Mouse (Mus musculus) layer of hippocampus, postnatal 10 days (tissue): ENCODE results near the gene H2-T22. TPM values are rescaled to one million over a fixed set of nuclear protein-coding genes. Genes with fewer than 3 reads are reported as not detected.
"Not testable (repeated sequence)": the region's sequence is repeated elsewhere in the genome, so short reads cannot be mapped to it uniquely, and the experiment has no call there.

Source experiments
- DNase-seq, 2 experiments: peaks; one replicate each; pipeline ENCODE4 v3.0.0; 2021; ENCODE audit warnings: low spot score in 2 of 2
- long read RNA-seq: library from polyadenylated mRNA; stranded (forward); transcript quantifications from one replicate; pipeline ENCODE4 v2.0.0, GENCODE M21; 2023
- total RNA-seq, 2 experiments: library from RNA; stranded (reverse); gene quantifications; 2 replicates each; pipeline ENCODE4 v1.2.3; 2021

Gene H2-T22
- 1 to 10 TPM; 8.2 to 9.0 TPM for total RNA-seq
- long read RNA-seq, partial matches to known transcripts: 5 of 9 reads
- long read RNA-seq, other reads (novel, unspliced or antisense): 3 of 9 reads

DNA sequence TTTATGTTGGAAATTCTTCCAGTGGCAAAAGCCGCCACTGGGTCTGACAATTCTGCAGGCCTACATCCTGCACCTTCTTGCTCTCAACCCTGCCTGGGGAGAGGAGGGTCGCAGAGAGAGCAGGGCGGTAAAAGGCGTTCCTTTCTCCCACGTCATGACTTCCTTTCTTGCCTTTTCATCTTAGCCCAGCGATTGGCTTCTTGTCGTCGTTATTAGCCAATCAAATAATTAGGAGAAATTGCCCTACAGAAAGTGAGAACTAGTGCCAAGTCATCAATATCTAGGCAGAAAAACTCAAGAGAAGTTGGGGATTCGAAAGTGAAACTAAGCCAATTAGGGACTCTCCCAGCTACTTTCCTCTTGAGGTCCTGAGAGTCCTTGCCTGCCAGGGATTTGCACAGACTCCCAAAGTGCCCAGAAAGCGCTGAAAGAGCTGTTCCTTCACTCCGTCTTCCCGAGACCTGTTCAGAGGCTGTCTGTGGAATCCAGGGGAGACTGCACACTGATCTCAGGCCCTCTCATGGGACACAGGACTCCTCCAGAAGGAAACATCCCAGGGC is at the start of gene H2-T22, which contains the start of gene Gm6034:
Gene H2-T22, minus strand, starts transcription at position 138 of the 560 bp plus-strand sequence.
Gene Gm6034, plus strand, starts transcription at position 352 of the 560 bp plus-strand sequence.
- peak; percentile 41 to 63 for DNase-seq

- not testable (repeated sequence) for DNase-seq
Observed at GRCm38 (mm10) chr17:36091933-36092332, 49.4 kb upstream of the H2-T22 start.

DNA sequence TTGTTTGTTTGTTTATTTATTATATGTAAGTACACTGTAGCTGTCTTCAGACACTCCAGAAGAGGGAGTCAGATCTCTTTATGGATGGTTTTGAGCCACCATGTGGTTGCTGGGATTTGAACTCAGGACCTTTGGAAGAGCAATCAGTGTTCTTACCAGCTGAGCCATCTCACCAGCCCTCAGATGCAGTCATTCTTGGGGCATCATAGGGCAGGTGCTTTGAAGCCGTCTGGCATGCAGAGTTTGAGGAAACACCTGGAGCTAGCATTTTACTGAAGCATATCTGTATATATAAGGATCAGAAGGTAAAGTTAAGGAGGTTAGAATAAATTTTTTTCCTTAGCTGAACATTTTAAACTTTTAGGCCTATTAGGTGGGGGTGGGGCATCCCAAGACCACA is 43.4 kb upstream of the H2-T22 start:
- not testable (repeated sequence) for DNase-seq

DNA sequence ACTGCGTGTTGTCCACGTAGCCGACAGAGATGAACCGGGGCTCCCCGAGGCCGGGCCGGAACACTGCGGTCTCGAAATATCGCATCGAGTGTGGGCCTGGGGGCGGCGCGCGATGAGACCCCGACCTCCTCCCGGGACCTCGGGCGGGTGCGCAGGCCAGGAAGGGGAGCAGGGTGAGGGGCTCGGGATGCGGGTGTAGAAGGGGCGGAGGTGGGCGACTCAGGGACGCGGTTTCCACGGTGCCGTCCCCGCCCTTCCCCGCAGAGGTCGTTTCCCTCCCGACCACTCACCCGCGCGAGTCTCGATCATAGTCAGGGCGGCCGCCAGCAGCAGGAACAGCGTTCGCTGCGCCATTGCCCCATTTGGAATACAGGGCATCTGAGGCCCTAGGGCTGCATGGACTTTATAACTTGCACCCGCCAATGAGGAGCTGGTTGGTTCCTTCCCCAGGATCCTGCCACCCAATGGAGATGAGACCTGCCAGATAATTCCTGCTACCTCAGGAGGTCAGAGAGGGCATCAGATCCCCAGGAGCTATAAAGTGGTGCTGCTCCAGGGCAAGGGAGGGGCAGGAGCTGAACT is 41.4 kb upstream of the H2-T22 start:
- DNase-seq: peak in 1 of 2 experiments; percentile 27

- peak in 1 of 2 experiments; percentile 13 for DNase-seq
Observed at GRCm38 (mm10) chr17:36083266-36083869, 40.8 kb upstream of the H2-T22 start.

GRCm38 (mm10) chr17:36082519-36083232 is 40.1 kb upstream of the H2-T22 start:
- not testable (repeated sequence) for DNase-seq

GRCm38 (mm10) chr17:36081901-36082300 is 39.4 kb upstream of the H2-T22 start:
- not testable (repeated sequence) for DNase-seq

DNA sequence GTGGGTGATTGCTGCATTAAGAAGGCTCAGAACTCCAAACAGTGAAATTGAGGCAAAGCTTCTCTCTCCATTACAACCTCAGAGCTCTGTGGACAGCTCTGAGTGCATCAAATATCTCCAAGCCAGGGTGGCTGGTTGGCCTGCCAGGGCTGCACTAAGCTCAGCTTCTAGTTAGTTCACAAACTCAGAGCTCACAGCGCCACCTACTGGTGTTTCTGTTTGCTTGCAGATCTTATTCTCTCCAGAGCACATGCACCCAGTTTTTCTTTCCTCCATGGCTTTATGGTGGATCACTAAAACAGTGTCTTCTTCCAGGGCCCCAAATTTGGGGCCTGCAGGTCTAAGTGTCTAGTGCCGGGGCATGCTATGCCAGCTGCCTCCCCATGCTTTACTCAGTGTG is 18.3 kb upstream of the H2-T22 start:
- peak; percentile 93 to 95 for DNase-seq

- DNase-seq: not testable (repeated sequence)
Observed at GRCm38 (mm10) chr17:36058362-36058761, 15.8 kb upstream of the H2-T22 start, which contains the start of gene Gm11127. Gene Gm11127 (minus strand): TSS chr17:36058371.

DNA sequence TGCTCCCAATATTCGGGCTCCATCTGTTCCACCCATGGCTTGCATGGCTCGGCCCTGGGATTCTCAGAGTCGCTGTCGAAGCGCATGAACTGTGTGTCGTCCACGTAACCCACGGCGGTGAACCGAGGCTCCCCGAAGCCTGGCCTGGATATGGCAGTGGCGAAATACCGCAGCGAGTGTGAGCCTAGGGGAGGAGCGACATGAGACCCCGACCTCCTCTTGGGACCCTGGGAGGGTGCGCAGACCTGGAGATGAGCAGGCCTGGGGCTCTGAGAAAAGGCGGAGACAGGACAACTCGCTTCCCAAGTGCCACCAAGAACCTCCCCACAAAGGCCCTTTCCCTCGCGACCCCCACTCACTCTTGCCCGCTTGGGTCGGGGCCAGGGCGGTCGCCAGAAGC is 15.4 kb upstream of the H2-T22 start:
- not testable (repeated sequence) for DNase-seq

GRCm38 (mm10) chr17:36043286-36043685 is 739 bp upstream of the H2-T22 start:
- DNase-seq: no peak

DNA sequence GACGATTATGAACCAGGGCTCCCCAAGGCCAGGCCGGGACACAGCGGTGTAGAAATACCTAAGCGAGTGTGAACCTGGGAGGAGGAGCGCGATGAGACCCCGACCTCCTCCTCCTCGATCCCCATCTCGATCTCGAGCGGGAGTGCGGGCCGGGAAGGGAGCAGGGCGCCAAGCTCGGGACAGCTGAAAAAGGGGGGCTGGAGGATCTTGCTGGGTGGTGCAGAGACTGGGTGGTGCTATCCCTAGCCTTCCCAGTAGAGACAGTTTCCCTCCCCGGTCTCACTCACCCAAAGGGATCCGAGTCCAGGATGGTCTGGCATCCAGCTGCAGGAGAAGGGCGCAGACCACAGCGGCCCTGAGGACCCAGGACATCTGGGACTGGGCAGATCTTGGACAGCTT is 492 bp downstream of the H2-T22 start:
- DNase-seq: not testable (repeated sequence)

DNA sequence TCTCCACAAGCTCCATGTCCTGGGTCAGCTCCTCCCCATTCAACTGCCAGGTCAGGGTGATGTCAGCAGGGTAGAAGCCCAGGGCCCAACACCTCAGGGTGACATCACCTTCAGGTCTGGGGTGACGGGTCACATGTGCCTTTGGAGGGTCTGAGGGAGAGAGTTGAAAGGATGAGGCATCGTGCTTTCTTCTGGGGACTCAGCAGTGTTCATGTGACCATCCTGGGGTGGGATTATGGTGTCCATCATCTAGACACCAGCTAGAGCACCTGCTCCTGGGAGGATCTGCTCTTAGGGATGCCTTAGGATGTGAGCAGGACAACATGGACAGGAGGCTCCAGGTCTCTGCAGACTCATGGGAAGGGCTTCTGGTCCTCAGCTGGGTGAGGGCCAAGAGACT is 1.9 kb downstream of the H2-T22 start:
- DNase-seq: not testable (repeated sequence)

GRCm38 (mm10) chr17:36036126-36036525 is 6.4 kb downstream of the H2-T22 start:
- DNase-seq: not testable (repeated sequence)

- DNase-seq: peak; percentile 53 to 63
Observed at GRCm38 (mm10) chr17:36035010-36035638, 7.4 kb downstream of the H2-T22 start.

DNA sequence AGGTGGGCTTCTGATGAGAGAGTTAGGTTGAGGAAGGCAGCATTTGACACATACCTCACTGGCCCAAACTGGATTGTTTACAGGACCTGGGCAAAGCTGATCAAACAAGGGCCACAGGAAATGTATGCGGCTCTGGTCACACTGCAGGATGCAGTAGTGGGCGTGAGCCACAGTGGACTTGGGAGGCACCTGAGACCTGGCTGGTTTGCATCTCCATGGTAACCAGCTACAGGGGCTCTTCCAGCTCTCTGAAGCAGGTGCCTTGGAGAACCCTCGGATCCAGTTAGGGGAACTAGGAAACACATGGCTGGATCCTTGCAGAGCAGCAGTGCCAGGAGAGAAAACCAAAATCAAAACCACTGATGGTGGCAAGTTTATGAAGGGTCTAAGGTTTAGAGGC is 8.0 kb downstream of the H2-T22 start:
- not testable (repeated sequence) for DNase-seq

GRCm38 (mm10) chr17:36032351-36032875 is 10.1 kb downstream of the H2-T22 start, which contains the start of gene H2-T23:
Gene H2-T23 (minus strand): TSS chr17:36032855.
- not testable (repeated sequence) for DNase-seq

DNA sequence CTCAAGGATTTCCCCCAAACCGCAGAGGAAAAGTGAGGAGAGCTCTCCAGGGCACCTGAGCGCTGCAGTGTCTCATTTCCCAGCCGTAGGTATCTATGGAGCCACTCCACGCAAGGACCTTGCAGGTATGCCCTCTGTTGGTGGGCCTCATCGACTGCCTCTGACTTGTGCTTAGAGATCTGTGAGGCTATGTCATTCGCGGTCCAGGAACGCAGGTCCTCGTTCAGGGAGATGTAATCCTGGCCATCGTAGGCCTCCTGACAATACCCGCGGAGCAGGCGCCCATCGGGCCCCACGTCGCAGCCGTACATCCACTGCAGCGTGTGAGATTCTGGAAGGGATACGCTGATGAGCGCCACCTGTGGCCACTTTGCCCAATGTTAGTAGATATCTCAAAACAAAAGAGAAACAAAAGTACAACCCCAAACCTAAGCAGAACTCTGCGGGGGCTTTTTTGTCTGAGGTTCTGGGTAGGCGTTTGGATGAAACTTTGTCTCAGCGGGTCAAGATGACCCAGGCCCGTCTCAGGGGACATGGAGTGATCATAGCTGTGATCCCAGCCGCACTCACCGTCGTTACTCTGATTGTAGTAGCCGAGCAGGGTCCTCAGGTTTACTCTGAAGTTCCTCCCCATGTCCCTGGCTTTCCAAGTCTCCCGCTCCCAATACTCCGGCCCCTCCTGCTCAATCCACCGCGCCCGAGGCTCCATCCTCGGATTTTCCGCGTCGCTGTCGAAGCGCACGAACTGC is 10.8 kb downstream of the H2-T22 start:
- peak; percentile 29 to 58 for DNase-seq

- not testable (repeated sequence) for DNase-seq
Observed at GRCm38 (mm10) chr17:36030703-36031582, 11.6 kb downstream of the H2-T22 start.
